Mouse (Mus musculus) liver, embryonic 16.5 days (tissue): ENCODE measurements around the gene Tbc1d19. TPM values are rescaled to one million over a fixed set of nuclear protein-coding genes. Genes with fewer than 3 reads are reported as not detected.

ENCODE experiments used
- ATAC-seq: fragments of 200-750 bp; cut with Nextera tagmentation; 2 replicates; pipeline ENCODE4 v1.8.0; 2017; ENCODE audit warnings: low read depth, mild to moderate bottlenecking, moderate number of reproducible peaks, moderate library complexity
- H3K27ac ChIP-seq: fragments of 300-500 bp; sonication (generic); 2 replicates; pipeline ENCODE4 v1.5.1; 2014; ENCODE audit warnings: mild to moderate bottlenecking, low read length
- H3K27me3 ChIP-seq: fragments of 300-500 bp; sonication (generic); 2 replicates; pipeline ENCODE4 v1.6.1; 2014; ENCODE audit warnings: low read depth, low read length, mixed read lengths; ENCODE audit not compliant: control insufficient read depth, insufficient read depth
- H3K36me3 ChIP-seq: fragments of 300-500 bp; sonication (generic); 2 replicates; pipeline ENCODE4 v1.6.1; 2014; ENCODE audit warnings: mild to moderate bottlenecking; ENCODE audit not compliant: control insufficient read depth, insufficient read depth
- H3K4me1 ChIP-seq: fragments of 300-500 bp; sonication (generic); 2 replicates; pipeline ENCODE4 v1.6.1; 2014; ENCODE audit warnings: low read depth, low read length, mixed read lengths; ENCODE audit not compliant: control insufficient read depth
- H3K4me2 ChIP-seq: fragments of 300-500 bp; sonication (generic); 2 replicates; pipeline ENCODE4 v1.6.1; 2014; ENCODE audit warnings: low read depth, low read length, mixed read lengths
- H3K4me3 ChIP-seq: fragments of 300-500 bp; sonication (generic); 2 replicates; pipeline ENCODE4 v1.5.1; 2014; ENCODE audit warnings: low read depth, mild to moderate bottlenecking, low read length
- H3K9ac ChIP-seq: fragments of 300-500 bp; sonication (generic); 2 replicates; pipeline ENCODE4 v1.6.1; 2014; ENCODE audit warnings: low read depth, low read length
- H3K9me3 ChIP-seq: fragments of 300-500 bp; sonication (generic); replicated peaks from 2 replicates; pipeline ENCODE4 v1.6.1; 2016; ENCODE audit warnings: low read length; ENCODE audit not compliant: control insufficient read depth
- WGBS: fragments of 180-500 bp; shearing (Covaris S2); extraction: QIAGEN DNeasy Blood & Tissue Kit; methylation state at CpG from one replicate; pipeline ENCODE4 v1.1.7; 2014; ENCODE audit not compliant: insufficient replicate concordance; 5-methylcytosine and 5-hydroxymethylcytosine counted together
- polyA plus RNA-seq: library from polyadenylated mRNA; unstranded; fragments of >200 nt; fragmentation: Nextera tagmentation; extraction: Ambion mirVana; gene quantifications from 2 replicates; pipeline ENCODE4 v1.2.1, GENCODE M21; 2015

Gene Tbc1d19
- polyA plus RNA-seq, 1 experiment from 2014 or later, result 4.1 TPM

GRCm38 (mm10) chr5:53880724-53881123 is 71.3 kb downstream of the Tbc1d19 start:
- Histone ChIP-seq H3K9ac (no peak overlapping the region), H3K36me3 (no peaks in the 10 kb centered on the region), H3K4me3 (no peak overlapping the region), H3K4me1 (no peaks in the 10 kb centered on the region), H3K9me3 (no peaks in the 10 kb centered on the region), H3K27ac (no peak overlapping the region), H3K27me3 (no peaks in the 10 kb centered on the region), H3K4me2 (no peak overlapping the region)
- ATAC-seq, result 0 out of 2 replicates have a peak, but pooled peaks have one; percentile 35
- whole genome bisulfite sequencing, result 60% methylated on average over 4 of the region's 4 CpGs

GRCm38 (mm10) chr5:53881381-53881990 is 72.1 kb downstream of the Tbc1d19 start:
- Histone ChIP-seq H3K4me2 (no peak overlapping the region), H3K27ac (no peak overlapping the region), H3K9ac (no peak overlapping the region), H3K4me3 (no peak overlapping the region), H3K4me1 (no peaks in the 10 kb centered on the region), H3K9me3 (no peaks in the 10 kb centered on the region), H3K27me3 (no peaks in the 10 kb centered on the region), H3K36me3 (no peaks in the 10 kb centered on the region)
- ATAC-seq, result no peak
- 58% methylated on average over 4 of the region's 4 CpGs for WGBS

DNA sequence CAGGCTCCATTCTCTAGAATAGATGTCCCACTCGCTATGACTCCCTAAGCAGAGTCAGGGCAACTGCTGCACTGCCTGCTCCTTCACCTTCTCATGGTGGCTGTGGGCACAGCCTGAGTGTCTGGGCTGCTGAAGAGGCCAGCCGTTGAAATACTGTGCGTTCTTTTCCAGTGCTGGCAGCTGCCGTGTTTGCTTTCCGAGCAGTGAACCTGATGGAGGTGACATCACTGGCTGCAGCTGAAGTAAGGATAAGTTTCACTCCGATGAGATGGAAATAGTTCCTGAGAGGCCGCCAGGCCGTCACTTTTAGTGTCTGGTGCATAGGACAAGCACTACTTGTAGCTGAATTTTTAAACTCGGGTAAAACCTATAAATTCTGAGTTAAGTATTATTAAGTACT is 92.0 kb downstream of the Tbc1d19 start:
- Histone ChIP-seq H3K4me3 (no peak overlapping the region), H3K4me2 (no peak overlapping the region), H3K9ac (no peak overlapping the region), H3K4me1 (no peaks in the 10 kb centered on the region), H3K27ac (no peak overlapping the region), H3K9me3 (no peaks in the 10 kb centered on the region), H3K27me3 (no peaks in the 10 kb centered on the region), H3K36me3 (no peaks in the 10 kb centered on the region)
- WGBS, result 75% methylated on average over 9 of the region's 9 CpGs
- no peak for ATAC-seq

DNA sequence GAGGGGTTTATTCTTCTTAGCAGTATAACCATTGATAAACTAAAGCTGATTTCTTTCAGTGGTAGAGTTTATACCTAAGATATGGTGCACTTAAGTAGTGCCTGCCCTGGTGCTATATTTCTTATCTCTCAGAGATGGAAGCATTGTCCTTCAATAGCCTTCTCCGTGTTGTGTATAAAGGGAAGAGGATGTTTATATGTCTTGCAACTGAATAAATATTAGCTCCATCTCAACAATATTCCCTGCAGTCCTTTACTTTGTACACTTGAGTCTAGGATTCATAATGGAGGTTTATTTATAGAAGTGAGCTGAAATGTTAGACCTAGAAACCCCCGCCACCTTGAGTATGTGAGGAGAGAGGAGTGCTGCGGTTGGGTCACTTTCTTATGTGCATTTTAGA is 93.4 kb downstream of the Tbc1d19 start:
- ATAC-seq, result no peak

DNA sequence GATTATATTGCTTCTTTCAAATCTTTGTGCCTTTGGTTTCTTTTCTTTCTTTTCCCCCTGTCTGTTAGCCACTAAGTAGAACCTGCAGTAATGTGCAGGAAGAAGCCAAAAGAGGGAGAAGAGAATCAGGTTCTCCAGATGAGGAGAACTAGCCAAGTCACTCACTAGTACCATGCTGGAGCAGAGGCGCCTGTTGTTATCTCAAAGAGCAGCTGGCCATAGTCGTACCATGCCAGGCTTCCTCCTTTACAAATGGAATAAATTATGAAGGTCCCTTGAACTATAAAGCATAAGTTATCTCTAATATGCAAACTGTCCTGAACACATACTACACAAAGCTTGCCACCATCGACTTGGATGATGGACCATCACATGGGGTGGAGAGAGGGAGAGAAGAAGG is 99.8 kb downstream of the Tbc1d19 start:
- WGBS, result 24% methylated on average over 3 of the region's 3 CpGs
- Histone ChIP-seq H3K9me3 (no peaks in the 10 kb centered on the region), H3K27ac (no peak overlapping the region), H3K4me3 (no peak overlapping the region), H3K4me1 (no peaks in the 10 kb centered on the region), H3K9ac (no peak overlapping the region), H3K27me3 (no peaks in the 10 kb centered on the region), H3K4me2 (no peak overlapping the region), H3K36me3 (no peaks in the 10 kb centered on the region)
- peak; percentile 56 for ATAC-seq

More for the DNA sequence above, 93.4 kb downstream of the Tbc1d19 start:
- H3K4me2 ChIP-seq, result no peak overlapping the region
- no peak overlapping the region for H3K27ac ChIP-seq
- H3K36me3 ChIP-seq, result no peaks in the 10 kb centered on the region
- H3K27me3 ChIP-seq, result no peaks in the 10 kb centered on the region
- H3K4me3 ChIP-seq, result no peak overlapping the region
- H3K9me3 ChIP-seq, result no peaks in the 10 kb centered on the region
- H3K4me1 ChIP-seq, result no peaks in the 10 kb centered on the region
- 57% methylated on average over 3 of the region's 3 CpGs for WGBS
- no peak overlapping the region for H3K9ac ChIP-seq

DNA sequence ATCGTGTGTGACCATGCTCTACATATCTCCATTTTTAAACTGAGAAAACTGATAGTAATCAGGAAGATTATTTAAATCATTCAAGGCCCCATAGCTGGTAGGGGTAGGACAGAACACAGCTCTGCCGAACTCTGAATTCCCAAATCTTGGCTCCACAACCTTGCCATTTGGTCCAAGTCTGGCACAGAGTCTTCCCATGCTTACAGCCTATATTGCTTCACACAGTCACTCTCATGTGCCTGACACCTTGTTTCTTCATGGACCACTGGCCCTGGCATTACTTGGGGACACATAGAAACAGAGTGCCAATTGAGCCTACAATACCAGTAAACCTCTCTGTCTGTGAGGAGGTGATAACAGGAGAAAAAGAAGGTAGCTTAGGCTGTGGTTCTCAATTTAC is 111.0 kb downstream of the Tbc1d19 start:
- Histone ChIP-seq H3K9ac (no peak overlapping the region), H3K27me3 (no peaks in the 10 kb centered on the region), H3K4me2 (no peak overlapping the region), H3K4me3 (no peak overlapping the region), H3K27ac (no peak overlapping the region), H3K4me1 (no peaks in the 10 kb centered on the region), H3K9me3 (no peaks in the 10 kb centered on the region), H3K36me3 (no peaks in the 10 kb centered on the region)
- 82% methylated on average over 2 of the region's 2 CpGs for WGBS
- ATAC-seq, result no peak

- no peak overlapping the region for H3K27ac ChIP-seq
- H3K4me1 ChIP-seq, result no peaks in the 10 kb centered on the region
- no peak overlapping the region for H3K4me2 ChIP-seq
- H3K9ac ChIP-seq, result no peak overlapping the region
- no peak for ATAC-seq
- H3K36me3 ChIP-seq, result no peaks in the 10 kb centered on the region
- H3K4me3 ChIP-seq, result no peak overlapping the region
- no peaks in the 10 kb centered on the region for H3K27me3 ChIP-seq
- WGBS, result 58% methylated on average over 10 of the region's 10 CpGs
- no peaks in the 10 kb centered on the region for H3K9me3 ChIP-seq
These were observed 112.9 kb downstream of the Tbc1d19 start for GRCm38 (mm10) chr5:53922149-53922904.

GRCm38 (mm10) chr5:53924005-53924404 is 114.6 kb downstream of the Tbc1d19 start:
- H3K4me3 ChIP-seq, result no peak overlapping the region
- no peaks in the 10 kb centered on the region for H3K4me1 ChIP-seq
- ATAC-seq, result no peak
- no peaks in the 10 kb centered on the region for H3K27me3 ChIP-seq
- no peak overlapping the region for H3K4me2 ChIP-seq
- 54% methylated on average over 4 of the region's 4 CpGs for WGBS
- no peaks in the 10 kb centered on the region for H3K9me3 ChIP-seq
- no peak overlapping the region for H3K9ac ChIP-seq
- H3K27ac ChIP-seq, result no peak overlapping the region
- H3K36me3 ChIP-seq, result no peaks in the 10 kb centered on the region

- Histone ChIP-seq H3K27me3 (no peaks in the 10 kb centered on the region), H3K9ac (no peak overlapping the region), H3K27ac (no peak overlapping the region), H3K36me3 (no peaks in the 10 kb centered on the region), H3K4me2 (no peak overlapping the region), H3K4me3 (no peak overlapping the region), H3K9me3 (no peaks in the 10 kb centered on the region), H3K4me1 (no peaks in the 10 kb centered on the region)
- ATAC-seq, result no peak
- 73% methylated on average over 11 of the region's 11 CpGs for WGBS
These were observed 117.0 kb downstream of the Tbc1d19 start for GRCm38 (mm10) chr5:53926301-53926855.
